Comparison of ENCODE assay signal across 22 mouse cellular contexts in the genomic region with DNA sequence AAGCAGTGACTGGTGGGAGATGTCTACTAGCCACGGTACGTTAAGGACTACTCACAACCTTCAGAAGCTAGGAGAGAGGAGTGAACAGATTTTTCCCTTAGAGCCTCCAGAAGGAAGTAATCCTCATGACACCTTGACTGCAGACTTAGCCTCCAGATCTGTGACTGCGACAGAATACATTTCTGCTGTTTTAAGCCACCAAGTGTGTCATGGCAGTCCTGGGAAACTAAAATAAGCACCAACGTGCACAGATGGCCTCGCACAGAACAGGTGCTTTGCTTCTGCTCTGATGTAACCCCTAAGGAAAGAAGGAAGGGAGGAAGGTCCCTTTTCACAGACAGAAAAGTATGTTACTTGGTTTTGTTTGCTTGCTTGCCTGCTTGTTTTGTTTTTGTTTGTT.
DNase-seq lines count a peak whose midpoint lies in the region; ATAC-seq lines count a peak whose summit lies in the region.
"Had no signal": no experiment of that assay in that cellular context is flagged by ENCODE, and none has a peak within 500 bp of the region (broad histone marks: within the 10 kb centered on the region; RNA-seq: fewer than 3 reads in every experiment).

No protein-coding gene starts in this region.

- DNase-seq in frontal cortex, postnatal 25 days (ENCODE audit: low spot score in 2 of 2): no peak
- DNase-seq in frontal cortex, adult 2 months (ENCODE audit: extremely low spot score in 1 of 2, low spot score in 1 of 2): peak; percentile 28 to 59
- DNase-seq in left cerebral cortex, adult 8-10 months (ENCODE audit: low spot score in 2 of 2): peak; percentile 4 to 59
- DNase-seq in right cerebral cortex, postnatal 10 days (ENCODE audit: low spot score in 2 of 2): peak; percentile 28 to 71
- no peak for DNase-seq in embryo, embryonic 11 days
- DNase-seq in kidney, postnatal 4 days: no peak
- DNase-seq: B cell, adult 2 months; gastrocnemius, postnatal 36 days; kidney, adult 18-20 months; liver, embryonic 13.5 days; lung, embryonic 14.5 days; thymus, postnatal 14 days had no signal

- H3K9ac ChIP-seq in liver, embryonic 12.5 days: no peak overlapping the region
- H3K9ac ChIP-seq: limb, embryonic 12.5 days; liver, embryonic 13.5 days; lung, embryonic 14.5 days had no signal

- no peaks in the 10 kb centered on the region for H3K27me3 ChIP-seq in liver, embryonic 12.5 days (replicated peaks)
- H3K27me3 ChIP-seq: limb, embryonic 12.5 days; liver, embryonic 13.5 days had no signal

- H3K4me1 ChIP-seq in liver, embryonic 12.5 days: no peaks in the 10 kb centered on the region
- H3K4me1 ChIP-seq: embryonic facial prominence, embryonic 10.5 days; heart, embryonic 10.5 days; hindbrain, embryonic 10.5 days; limb, embryonic 12.5 days; liver, embryonic 13.5 days had no signal

- H3K9me3 ChIP-seq in liver, embryonic 12.5 days (replicated peaks): no peaks in the 10 kb centered on the region
- H3K9me3 ChIP-seq: embryonic facial prominence, embryonic 10.5 days; heart, embryonic 10.5 days; hindbrain, embryonic 10.5 days; limb, embryonic 12.5 days; liver, embryonic 13.5 days had no signal

- peak; percentile 93 for ATAC-seq in frontal cortex, adult (ENCODE audit: low TSS enrichment)
- ATAC-seq in liver, embryonic 12.5 days: no peak

- H3K4me3 ChIP-seq in liver, embryonic 12.5 days: no peak overlapping the region
- H3K4me3 ChIP-seq: embryonic facial prominence, embryonic 10.5 days; heart, embryonic 10.5 days; hindbrain, embryonic 10.5 days; layer of hippocampus, adult 2 months; limb, embryonic 12.5 days; liver, embryonic 13.5 days had no signal

- no peak overlapping the region for H3K4me2 ChIP-seq in liver, embryonic 12.5 days
- H3K4me2 ChIP-seq: limb, embryonic 12.5 days; liver, embryonic 13.5 days; lung, embryonic 14.5 days; midbrain, embryonic 11.5 days had no signal

- H3K27ac ChIP-seq in liver, embryonic 12.5 days: no peak overlapping the region
- H3K27ac ChIP-seq: embryonic facial prominence, embryonic 10.5 days; heart, embryonic 10.5 days; hindbrain, embryonic 10.5 days; kidney, postnatal 0 days; layer of hippocampus, adult 2 months; limb, embryonic 12.5 days; liver, embryonic 13.5 days; macrophage had no signal

- H3K36me3 ChIP-seq in liver, embryonic 12.5 days: no peaks in the 10 kb centered on the region
- H3K36me3 ChIP-seq: embryonic facial prominence, embryonic 10.5 days; heart, embryonic 10.5 days; hindbrain, embryonic 10.5 days; limb, embryonic 12.5 days; liver, embryonic 13.5 days had no signal

- WGBS in liver, embryonic 12.5 days (ENCODE audit: insufficient replicate concordance): 58% methylated on average over 5 of the region's 5 CpGs

Comparison
In these comparisons a context has a peak if more than half of its experiments do, and no peak if none do; other contexts are left out.
1. DNase-seq: peak in frontal cortex, adult 2 months (2 of 2), left cerebral cortex, adult 8-10 months (2 of 2) and right cerebral cortex, postnatal 10 days (2 of 2); none in frontal cortex, postnatal 25 days (0 of 2), embryo, embryonic 11 days (single experiment) and kidney, postnatal 4 days (0 of 2).